Mouse (Mus musculus) cortical plate, adult 2 months (tissue): ENCODE data around the gene Ppp1r3g. TPM values are rescaled to one million over a fixed set of nuclear protein-coding genes. Genes with fewer than 3 reads are reported as not detected.
A peak's percentile ranks its signal among the peaks of the same experiment; 100 is the strongest.

Source experiments
- H3K27ac ChIP-seq: fragments of 200-500 bp; 2 replicates; pipeline ENCODE4 v1.5.1; 2012; ENCODE audit warnings: low read length, control low read depth, inconsistent platforms; ENCODE audit not compliant: insufficient read depth
- H3K4me1 ChIP-seq: fragments of 200-500 bp; 2 replicates; pipeline ENCODE4 v1.6.1; 2011; ENCODE audit warnings: low read length; ENCODE audit not compliant: control insufficient read depth, insufficient read depth
- H3K4me3 ChIP-seq: fragments of 200-500 bp; 2 replicates; pipeline ENCODE4 v1.5.1; 2011; ENCODE audit warnings: mild to moderate bottlenecking, low read length, control low read depth; ENCODE audit not compliant: insufficient read depth
- CTCF ChIP-seq: fragments of 200-500 bp; IDR thresholded peaks from 2 replicates; pipeline ENCODE4 v1.5.1; 2011; ENCODE audit warnings: mild to moderate bottlenecking, control low read depth, low read length; ENCODE audit not compliant: insufficient read depth; ENCODE audit errors: extremely low read depth
- POLR2A ChIP-seq: fragments of 200-500 bp; IDR thresholded peaks from 2 replicates; pipeline ENCODE4 v1.6.1; 2011; ENCODE audit warnings: mild to moderate bottlenecking, low read length, control low read depth; ENCODE audit not compliant: insufficient read depth; ENCODE audit errors: extremely low read depth
- polyA plus RNA-seq: library from polyadenylated mRNA; depleted of rRNA; stranded (reverse); fragments of >200 nt; gene quantifications from 2 replicates; pipeline ENCODE4 v1.2.3, GENCODE M21; 2012

Ppp1r3g gene
- polyA plus RNA-seq, 1 experiment = 11.9 TPM

GRCm38 (mm10) chr13:35959391-35960067 lies 890 bp downstream of the Ppp1r3g start:
- Histone ChIP-seq H3K27ac (no peak overlapping the region), H3K4me3 (no peak overlapping the region), H3K4me1 (no peaks in the 10 kb centered on the region; the same call in 1 of the 2 replicates)
- TF ChIP-seq CTCF (no peak), POLR2A (no peak)

GRCm38 (mm10) chr13:35963583-35963982 lies 4.9 kb downstream of the Ppp1r3g start:
- Histone ChIP-seq H3K27ac (no peak overlapping the region), H3K4me3 (no peak overlapping the region), H3K4me1 (no peaks in the 10 kb centered on the region; the same call in 1 of the 2 replicates)
- no peak for TF ChIP-seq CTCF
- no peak for TF ChIP-seq POLR2A

- TF ChIP-seq CTCF (no peak), POLR2A (no peak)
- Histone ChIP-seq H3K4me3 (peak overlapping the region; percentile 41), H3K27ac (no peak overlapping the region), H3K4me1 (no peaks in the 10 kb centered on the region)
These were observed 9.1 kb downstream of the Ppp1r3g start for GRCm38 (mm10) chr13:35967690-35968089.

GRCm38 (mm10) chr13:35968131-35968718 lies 9.6 kb downstream of the Ppp1r3g start:
- peak overlapping the region; percentile 41 for H3K4me3 ChIP-seq
- no peaks in the 10 kb centered on the region for H3K4me1 ChIP-seq
- no peak for TF ChIP-seq POLR2A
- no peak for TF ChIP-seq CTCF
- peak overlapping the region; percentile 43; the same call in 1 of the 2 replicates for H3K27ac ChIP-seq

GRCm38 (mm10) chr13:35968719-35969430 lies 10.2 kb downstream of the Ppp1r3g start:
- TF ChIP-seq POLR2A = no peak
- no peak for TF ChIP-seq CTCF
- peak overlapping the region; percentile 43; the same call in 1 of the 2 replicates for H3K27ac ChIP-seq
- H3K4me1 ChIP-seq = no peaks in the 10 kb centered on the region
- peak overlapping the region; percentile 41 for H3K4me3 ChIP-seq

DNA sequence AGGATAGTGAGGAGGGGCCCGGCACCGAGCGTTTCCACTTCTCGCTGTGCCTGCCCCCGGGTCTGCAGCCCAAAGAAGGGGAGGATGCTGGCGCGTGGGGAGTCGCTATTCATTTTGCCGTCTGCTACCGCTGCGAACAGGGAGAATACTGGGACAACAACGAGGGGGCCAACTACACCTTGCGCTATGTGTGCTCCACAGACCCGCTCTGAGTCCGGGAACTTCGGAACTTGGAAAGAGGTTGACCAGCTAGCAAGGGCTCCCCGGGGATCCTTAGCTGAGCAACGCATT lies 10.7 kb downstream of the Ppp1r3g start:
- no peak for TF ChIP-seq POLR2A
- no peaks in the 10 kb centered on the region for H3K4me1 ChIP-seq
- H3K4me3 ChIP-seq = peak overlapping the region; percentile 41
- H3K27ac ChIP-seq = peak overlapping the region; percentile 43; the same call in 1 of the 2 replicates

DNA sequence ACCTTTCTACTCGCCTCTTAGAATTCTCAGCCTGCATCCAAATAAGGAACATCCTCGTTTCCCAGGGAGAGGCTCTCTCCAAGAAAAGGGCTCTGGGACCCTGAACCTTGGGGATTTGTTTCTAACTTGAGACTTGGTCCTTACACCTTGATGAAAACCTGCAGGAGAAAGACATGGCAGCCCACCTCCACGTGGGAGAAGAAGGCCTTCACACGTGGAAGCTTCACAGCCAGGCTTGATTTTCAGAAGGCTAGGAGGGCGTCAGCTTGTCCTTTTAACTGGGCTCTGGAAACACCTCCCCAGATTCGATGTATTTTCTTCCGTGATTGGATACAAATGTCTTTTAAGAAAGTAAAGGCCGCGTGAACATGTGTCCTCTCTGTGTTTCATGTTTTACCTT lies 11.2 kb downstream of the Ppp1r3g start:
- Histone ChIP-seq H3K4me1 (no peaks in the 10 kb centered on the region), H3K27ac (no peak overlapping the region), H3K4me3 (peak overlapping the region; percentile 41)
- TF ChIP-seq CTCF (no peak), POLR2A (no peak)

GRCm38 (mm10) chr13:35976912-35977311 lies 18.3 kb downstream of the Ppp1r3g start:
- Histone ChIP-seq H3K4me1 (no peaks in the 10 kb centered on the region; the same call in 1 of the 2 replicates), H3K27ac (no peak overlapping the region), H3K4me3 (no peak overlapping the region)
- TF ChIP-seq POLR2A (no peak), CTCF (no peak)

- H3K4me1 ChIP-seq = peaks cover 2% of the 10 kb centered on the region
- TF ChIP-seq POLR2A = no peak
- no peak for TF ChIP-seq CTCF
- no peak overlapping the region for H3K4me3 ChIP-seq
- H3K27ac ChIP-seq = peak overlapping the region; percentile 74; the same call in 1 of the 2 replicates
These were observed 21.8 kb downstream of the Ppp1r3g start for GRCm38 (mm10) chr13:35980471-35980870.
